Mouse (Mus musculus) kidney, postnatal 25 days (tissue): ENCODE results near the gene Trappc4.
"Not testable (repeated sequence)": the region's sequence is repeated elsewhere in the genome, so short reads cannot be mapped to it uniquely, and the experiment has no call there.

Experiments used
- DNase-seq, 2 experiments: peaks; one replicate each; pipeline ENCODE4 v3.0.0; 2021; ENCODE audit warnings: mixed read lengths in 2 of 2

Trappc4 gene

DNA sequence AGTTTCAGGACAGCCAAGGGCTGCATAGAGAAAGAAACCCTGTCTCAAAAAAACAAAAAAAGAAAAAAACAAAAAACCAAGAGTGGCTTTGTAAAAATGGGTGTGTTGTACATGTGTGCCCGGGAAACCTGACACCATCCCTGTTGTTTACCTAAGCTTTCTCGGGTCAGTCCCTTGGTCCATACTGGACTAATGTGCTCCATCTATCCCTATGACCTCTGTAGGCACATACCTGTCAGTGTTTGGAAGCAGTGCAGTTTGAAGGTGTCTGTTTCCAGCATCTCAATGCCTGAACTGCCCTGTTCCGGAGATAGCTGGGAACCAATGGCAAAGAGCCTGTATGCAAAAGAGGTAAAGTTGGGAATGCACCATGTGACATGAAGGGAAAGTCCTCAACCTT, 2.4 kb downstream of the Trappc4 start:
- no peak for DNase-seq

- DNase-seq: peak; percentile 74 to 93
These were observed 6.3 kb downstream of the Trappc4 start for GRCm38 (mm10) chr9:44401081-44401480.

GRCm38 (mm10) chr9:44399795-44400114, 7.6 kb downstream of the Trappc4 start:
- DNase-seq: peak; percentile 49 to 70

DNA sequence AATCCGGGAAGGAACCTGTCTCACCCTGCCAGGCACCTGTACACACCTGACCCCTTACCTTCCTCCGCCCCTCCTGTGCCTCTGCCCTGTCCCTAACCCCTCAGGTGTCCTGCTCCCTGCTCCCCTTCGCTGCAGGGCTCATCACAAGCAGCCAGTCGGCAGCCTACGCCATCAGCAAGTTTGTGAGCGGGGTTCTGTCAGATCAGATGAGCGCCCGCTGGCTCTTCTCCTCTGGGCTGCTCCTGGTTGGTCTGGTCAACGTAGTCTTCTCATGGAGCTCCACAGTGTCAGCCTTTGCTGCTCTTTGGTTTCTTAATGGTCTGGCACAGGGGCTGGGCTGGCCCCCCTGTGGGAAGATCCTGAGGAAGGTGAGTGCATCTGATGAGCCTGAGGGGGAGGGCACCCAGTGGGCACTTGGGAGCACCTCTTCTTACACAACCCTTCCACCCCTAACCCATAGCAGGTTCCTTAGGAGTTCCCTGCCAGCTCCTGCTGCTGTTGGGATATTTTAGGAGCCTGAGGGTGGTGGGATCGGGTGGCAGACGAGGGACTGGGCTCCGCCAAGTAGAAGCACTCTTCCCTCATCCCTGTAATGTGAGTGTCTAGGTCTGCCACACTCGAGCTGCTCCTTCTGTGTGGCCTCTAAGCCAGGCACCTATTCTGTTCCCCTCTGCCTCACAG, 8.1 kb downstream of the Trappc4 start:
- peak; percentile 18 to 55 for DNase-seq

- no peak for DNase-seq
These were observed 8.8 kb downstream of the Trappc4 start for GRCm38 (mm10) chr9:44398551-44398950.

DNA sequence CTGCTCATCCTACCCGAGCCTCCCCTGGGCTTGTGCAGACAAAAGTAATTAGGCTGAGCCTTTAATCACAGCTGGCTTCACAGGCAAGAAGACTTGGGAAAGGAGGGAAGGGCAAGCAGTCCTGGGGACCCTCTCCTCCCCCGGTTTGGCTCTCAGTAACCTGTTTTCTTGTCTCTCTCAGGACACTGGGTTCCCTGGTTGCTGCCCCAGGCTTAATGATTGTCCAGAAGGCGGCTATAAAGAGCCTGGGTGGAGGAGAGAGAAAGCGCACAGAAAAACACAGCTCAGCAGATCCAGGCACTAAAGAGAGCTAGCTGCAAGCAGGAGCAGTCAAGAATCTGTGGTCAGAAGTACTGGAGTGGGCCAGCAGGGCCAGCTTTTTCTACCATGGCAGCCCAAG, 9.3 kb downstream of the Trappc4 start:
- peak; percentile 81 to 91 for DNase-seq

- peak; percentile 97 to 99 for DNase-seq
These were observed 10.6 kb downstream of the Trappc4 start, which contains the start of gene Slc37a4 for GRCm38 (mm10) chr9:44396684-44397411. Gene Slc37a4 (plus strand): TSS chr9:44396852.

DNA sequence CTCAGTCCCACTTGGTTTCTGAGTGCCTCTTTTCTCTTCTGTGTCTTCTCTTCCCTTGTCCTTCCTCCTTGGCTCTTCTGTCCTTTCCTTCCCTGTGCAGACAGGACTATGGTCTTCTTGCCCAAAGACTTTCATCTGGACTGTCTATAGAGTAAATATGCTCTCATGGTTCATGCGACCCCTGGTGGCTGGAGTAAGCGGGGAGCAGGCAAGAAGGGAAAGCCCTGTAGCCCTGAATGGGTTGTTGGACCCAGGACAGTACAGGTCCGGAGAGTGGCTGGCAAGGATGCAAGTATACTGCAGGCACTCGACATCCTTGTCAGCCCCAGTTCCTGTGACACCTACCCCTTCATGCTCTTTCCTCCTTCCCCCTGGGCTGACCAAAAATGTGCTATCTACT, 15.9 kb downstream of the Trappc4 start:
- peak; percentile 82 to 91 for DNase-seq

- DNase-seq: peak; percentile 66 to 72
These were observed 18.1 kb downstream of the Trappc4 start for GRCm38 (mm10) chr9:44389273-44389672.

- DNase-seq: peak; percentile 57 to 62
These were observed 20.2 kb downstream of the Trappc4 start for GRCm38 (mm10) chr9:44387221-44387620.

DNA sequence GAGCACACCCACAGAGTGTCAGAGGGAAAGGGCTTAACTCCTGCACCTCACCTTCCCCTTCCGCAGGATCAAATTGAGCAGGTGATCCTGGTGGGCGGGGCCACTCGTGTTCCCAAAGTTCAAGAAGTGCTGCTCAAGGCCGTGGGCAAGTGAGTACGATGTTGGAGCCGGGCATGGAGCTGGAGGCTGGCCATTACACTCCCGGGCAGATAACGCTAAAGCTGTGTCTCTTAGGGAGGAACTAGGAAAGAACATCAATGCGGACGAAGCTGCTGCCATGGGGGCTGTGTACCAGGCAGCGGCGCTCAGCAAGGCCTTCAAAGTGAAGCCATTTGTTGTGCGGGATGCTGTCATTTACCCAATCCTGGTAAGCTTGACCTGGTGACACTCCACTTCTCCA, 22.8 kb downstream of the Trappc4 start:
- no peak for DNase-seq

- DNase-seq: peak in 1 of 2 experiments; percentile 51
These were observed 27.5 kb downstream of the Trappc4 start for GRCm38 (mm10) chr9:44379862-44380261.

DNA sequence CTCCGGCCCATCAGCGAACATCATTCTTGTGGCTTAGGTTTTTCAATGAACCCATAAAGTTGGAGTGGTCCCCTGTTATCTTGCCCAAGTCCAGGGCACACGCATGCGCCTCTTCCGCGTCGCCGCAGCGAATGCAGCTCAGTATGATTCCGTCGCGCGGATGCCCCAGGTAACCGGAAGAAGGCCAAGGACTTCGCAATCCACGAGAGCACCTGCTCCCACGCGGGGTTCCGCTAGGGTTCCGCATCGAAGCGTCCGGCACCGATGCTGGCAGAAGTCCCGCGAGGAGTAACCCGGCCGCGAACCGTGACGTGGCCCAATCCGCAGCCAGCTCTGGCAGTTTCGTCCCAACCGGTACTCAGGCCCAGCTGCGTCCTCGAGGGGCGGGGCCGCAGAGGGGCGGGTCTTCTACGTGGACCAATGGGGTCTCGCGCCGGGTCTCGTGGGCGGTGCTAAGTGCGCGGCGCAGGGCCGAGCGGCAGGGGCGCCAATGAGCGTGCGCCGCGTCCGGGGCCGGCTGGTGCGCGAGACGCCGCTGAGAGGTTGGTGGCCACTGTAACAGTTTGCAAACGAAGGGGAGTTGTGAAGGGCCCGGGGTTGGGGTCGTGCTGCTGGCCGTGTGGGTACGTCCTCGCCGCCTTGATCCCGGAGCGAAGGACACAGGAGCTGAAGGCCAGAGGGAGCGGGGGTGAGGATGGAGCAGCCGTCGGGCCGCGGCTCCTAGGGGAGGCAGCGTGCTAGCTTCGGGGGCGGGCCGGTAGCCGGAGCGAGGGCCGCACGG, 28.2 kb downstream of the Trappc4 start, which contains the start of gene Hyou1:
TSS of gene Hyou1 (plus strand) at position 437 of the 781 bp plus-strand sequence.
- peak; percentile 99 to 100 for DNase-seq

DNA sequence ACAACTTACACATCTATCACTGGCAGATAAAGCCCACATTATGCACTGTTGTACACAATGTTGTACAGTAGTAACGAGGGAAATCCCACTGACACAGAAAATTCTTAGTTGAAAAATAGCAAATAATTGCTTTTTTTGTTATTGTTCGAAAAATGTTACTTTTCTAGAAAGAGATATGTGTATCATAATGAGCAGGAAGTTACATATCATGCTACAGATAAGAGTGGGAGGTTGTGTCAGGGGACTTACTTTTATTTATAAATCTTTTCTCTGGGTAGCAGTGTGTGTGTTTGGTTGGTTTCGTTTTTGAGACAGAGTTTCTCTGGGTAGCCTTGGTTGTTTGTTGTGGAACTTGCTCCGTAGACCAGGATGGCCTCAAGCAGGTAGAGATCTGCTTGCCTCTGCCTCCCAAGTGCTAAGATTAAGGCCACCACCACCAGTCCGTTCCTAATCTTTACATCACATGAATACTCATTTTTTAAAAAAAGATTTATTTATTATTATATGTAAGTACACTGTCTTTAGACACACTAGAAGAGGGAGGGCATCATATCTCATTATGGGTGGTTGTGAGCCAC, 29.2 kb downstream of the Trappc4 start:
- DNase-seq: no peak

- DNase-seq: not testable (repeated sequence)
These were observed 30.1 kb downstream of the Trappc4 start for GRCm38 (mm10) chr9:44377335-44377734.

- DNase-seq: no peak
These were observed 31.3 kb downstream of the Trappc4 start for GRCm38 (mm10) chr9:44376141-44376540.

DNA sequence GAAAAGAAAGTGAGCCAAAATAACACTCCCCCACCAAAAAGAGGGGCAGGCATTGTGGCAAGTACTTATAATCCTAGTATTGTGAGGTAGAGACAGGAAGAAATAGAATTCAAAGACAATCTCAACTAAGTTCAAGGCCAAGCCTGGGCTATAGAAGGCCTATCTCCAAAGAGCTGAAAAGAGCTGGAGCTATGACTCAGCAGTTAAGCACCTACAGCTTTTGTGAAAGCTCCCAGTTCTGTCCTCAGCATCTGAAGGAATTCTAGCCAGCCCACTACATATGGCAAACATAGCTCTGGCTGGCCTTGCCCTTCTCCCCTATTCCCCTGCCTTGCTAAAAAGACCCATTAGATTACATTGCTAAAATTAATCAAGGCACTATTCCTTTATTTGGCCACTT, 34.0 kb downstream of the Trappc4 start:
- no peak for DNase-seq

- DNase-seq: peak in 1 of 2 experiments; percentile 62
These were observed 42.9 kb downstream of the Trappc4 start for GRCm38 (mm10) chr9:44364480-44364879.

GRCm38 (mm10) chr9:44361931-44362330, 45.5 kb downstream of the Trappc4 start:
- DNase-seq: not testable (repeated sequence)

- peak; percentile 97 for DNase-seq
These were observed 46.0 kb downstream of the Trappc4 start, which contains the start of gene Vps11 for GRCm38 (mm10) chr9:44361190-44361917. Gene Vps11 (minus strand): TSS chr9:44361670.

DNA sequence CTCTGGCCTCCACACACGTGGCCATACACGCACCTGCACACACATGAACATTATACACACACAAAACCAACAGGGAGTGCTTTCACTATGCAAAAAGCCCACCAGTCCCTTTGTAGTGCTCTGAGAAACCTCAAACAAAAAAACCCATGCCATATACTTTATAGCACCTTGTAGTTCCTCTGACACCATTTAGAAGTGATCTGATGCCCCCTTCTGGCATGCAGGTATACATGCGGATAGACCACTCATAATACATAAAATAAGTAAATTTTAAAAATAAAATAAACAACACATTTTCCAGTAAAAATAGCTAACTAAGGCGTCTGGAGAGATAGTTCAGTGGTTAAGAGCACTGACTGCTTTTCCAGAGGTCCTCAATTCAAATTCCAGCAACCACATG, 50.2 kb downstream of the Trappc4 start:
- DNase-seq: no peak
